Mouse (Mus musculus): ENCODE measurements around the gene Padi6.

Gene Padi6

GRCm38 (mm10) chr4:140750328-140750727 is 7.9 kb upstream of the Padi6 start:
- DNase-seq (ENCODE audit: inconsistent ontology term): no peak

DNA sequence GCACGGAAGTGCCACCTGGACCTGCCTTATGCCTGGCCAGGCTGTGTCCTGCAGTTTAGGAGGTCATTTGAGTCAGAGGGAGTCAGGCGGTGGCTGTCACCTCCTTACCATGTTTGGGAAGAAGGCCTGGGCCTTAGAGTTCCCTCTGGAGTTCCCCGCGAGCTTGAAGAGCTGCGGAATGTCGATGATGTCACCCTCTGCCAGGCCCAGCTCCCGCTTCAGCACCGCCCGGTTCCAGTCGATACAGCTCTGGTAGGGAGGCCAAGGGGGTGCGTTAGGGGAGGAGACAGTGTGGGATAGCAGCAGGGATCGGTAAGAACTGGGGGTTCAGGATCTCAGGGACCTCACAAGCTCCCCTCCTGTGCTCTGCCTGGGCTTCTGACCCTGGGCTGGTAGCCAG is 5.5 kb upstream of the Padi6 start:
- DNase-seq (ENCODE audit: inconsistent ontology term): peak; percentile 54

DNA sequence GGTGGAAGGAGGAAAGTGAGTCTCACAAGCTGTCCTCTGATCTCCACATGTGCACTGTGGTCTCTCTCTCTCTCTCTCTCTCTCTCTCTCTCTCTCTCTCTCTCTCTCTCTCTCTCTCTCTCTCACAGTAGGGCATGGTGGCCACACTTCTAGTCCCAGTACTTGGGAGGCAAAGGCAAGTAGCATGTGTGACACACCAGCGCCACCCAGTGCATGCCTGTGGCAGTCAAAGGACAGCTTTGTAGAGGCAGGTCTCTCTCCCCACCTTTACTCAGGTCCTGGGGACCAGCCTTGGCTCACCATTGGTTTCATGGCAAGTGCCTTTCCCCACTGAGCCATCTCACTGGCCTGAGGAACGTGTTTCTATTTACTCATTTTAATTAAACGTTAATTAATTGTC is 2.2 kb upstream of the Padi6 start:
- DNase-seq (ENCODE audit: inconsistent ontology term): no peak

GRCm38 (mm10) chr4:140743086-140743485 is 643 bp upstream of the Padi6 start:
- no peak for DNase-seq (ENCODE audit: inconsistent ontology term)

- no peak for DNase-seq (ENCODE audit: inconsistent ontology term)
Measured at GRCm38 (mm10) chr4:140741401-140741800, 1.0 kb downstream of the Padi6 start.

DNA sequence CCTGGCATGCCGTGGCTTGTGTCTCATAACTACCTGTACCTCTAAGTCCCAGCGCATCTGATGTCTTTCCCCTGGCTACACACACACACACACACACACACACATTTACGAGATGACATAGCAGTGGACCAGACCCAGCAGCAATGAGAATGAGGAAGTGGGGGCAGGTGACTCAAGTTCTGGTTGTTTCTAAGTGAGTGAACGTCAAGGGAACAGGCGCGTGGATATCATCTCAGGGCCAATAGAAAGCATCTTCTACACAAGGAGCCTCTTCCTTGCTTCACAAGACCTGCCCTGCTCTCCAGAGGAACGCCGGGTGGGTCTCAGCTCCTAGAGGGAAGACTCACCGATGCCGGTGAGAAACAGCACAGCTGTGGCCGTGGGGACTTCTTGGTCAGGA is 1.8 kb downstream of the Padi6 start:
- DNase-seq (ENCODE audit: inconsistent ontology term): no peak

DNA sequence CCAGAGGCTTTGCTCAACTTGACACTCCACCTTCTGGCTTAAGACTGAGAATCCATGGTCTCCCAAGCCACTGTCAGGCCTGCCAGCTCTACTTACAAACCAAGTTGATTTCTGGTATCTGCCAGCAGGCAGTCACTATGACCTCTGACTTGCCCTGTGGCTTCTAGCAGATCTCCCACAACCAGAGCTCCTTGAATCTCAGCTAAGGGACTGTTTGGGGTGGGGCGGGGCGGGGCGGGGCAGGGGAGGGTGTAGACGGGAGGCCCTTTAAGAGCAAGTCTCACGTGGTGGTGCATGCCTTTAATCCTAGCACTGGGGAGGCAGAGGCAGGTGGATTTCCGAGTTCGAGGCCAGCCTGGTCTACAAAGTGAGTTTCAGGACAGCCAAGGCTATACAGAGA is 9.6 kb downstream of the Padi6 start:
- DNase-seq (ENCODE audit: inconsistent ontology term): no peak

GRCm38 (mm10) chr4:140731654-140732053 is 10.8 kb downstream of the Padi6 start:
- no peak for DNase-seq (ENCODE audit: inconsistent ontology term)

GRCm38 (mm10) chr4:140726907-140727306 is 15.5 kb downstream of the Padi6 start:
- DNase-seq (ENCODE audit: inconsistent ontology term): no peak

- DNase-seq (ENCODE audit: inconsistent ontology term): no peak
Measured at GRCm38 (mm10) chr4:140724739-140725138, 17.7 kb downstream of the Padi6 start.

DNA sequence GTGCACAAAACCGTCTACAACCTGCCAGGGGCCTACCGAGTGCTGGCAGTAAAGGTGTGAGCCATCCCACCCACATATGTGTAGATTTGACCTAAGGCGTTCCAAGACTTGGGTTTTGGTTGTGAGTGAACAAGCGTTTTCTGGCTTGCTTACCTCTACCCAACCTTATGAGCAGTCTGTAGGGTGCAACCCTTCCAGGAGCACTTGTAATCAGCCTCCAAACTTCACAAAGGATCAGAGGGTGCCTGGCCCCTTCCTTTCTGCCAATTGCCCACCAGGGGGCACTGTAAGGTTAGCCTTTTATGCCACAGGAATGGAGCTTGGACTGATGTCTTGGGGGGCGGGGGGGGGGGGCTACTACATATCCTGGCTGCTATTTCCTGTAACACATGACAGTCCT is 18.6 kb downstream of the Padi6 start:
- peak; percentile 42 for DNase-seq (ENCODE audit: inconsistent ontology term)

- no peak for DNase-seq (ENCODE audit: inconsistent ontology term)
Measured at GRCm38 (mm10) chr4:140723192-140723591, 19.3 kb downstream of the Padi6 start.

DNA sequence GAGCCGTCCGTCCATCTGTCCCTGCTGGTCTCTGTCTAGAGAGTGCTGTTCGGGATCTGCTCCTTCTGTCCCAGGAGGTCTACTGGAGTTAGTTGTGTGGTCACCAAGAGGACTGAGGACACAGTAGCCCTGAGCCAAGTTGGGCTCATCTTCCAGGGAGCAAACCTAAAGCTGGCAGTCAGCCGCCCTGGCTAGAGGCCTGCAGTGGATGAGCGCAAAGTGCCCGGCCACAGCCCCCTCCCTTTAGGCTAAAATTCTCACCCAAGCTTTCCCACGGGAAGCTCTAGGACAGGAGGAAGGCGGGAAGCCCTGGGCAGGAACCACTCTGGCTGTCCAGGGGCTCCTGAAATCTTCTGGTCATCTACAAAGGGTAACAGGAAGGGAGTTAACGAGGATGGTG is 19.7 kb downstream of the Padi6 start:
- DNase-seq (ENCODE audit: inconsistent ontology term): peak; percentile 18

- DNase-seq (ENCODE audit: inconsistent ontology term): no peak
Measured at GRCm38 (mm10) chr4:140721968-140722490, 20.4 kb downstream of the Padi6 start.

- DNase-seq (ENCODE audit: inconsistent ontology term): no peak
Measured at GRCm38 (mm10) chr4:140720091-140720490, 22.4 kb downstream of the Padi6 start.

DNA sequence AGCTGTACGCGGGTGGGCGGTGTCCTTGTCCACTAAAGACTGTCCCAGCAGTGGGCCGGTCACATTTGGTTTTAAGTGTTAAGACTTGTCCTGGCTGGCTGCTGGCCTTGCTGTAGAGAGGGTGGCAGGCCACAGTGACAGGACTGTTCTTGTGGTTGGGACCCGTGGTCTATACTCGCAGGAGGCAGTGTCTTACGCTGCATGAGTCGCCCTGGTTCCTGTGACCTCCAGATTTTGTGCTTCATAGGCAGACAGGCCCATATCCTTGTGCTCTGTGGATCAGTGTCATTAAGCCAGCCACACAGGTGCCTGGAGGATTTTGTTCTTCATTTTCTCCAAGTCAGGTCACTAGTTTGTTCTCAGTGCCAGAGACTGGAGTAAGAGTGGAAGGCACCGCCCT is 24.0 kb downstream of the Padi6 start:
- no peak for DNase-seq (ENCODE audit: inconsistent ontology term)

DNA sequence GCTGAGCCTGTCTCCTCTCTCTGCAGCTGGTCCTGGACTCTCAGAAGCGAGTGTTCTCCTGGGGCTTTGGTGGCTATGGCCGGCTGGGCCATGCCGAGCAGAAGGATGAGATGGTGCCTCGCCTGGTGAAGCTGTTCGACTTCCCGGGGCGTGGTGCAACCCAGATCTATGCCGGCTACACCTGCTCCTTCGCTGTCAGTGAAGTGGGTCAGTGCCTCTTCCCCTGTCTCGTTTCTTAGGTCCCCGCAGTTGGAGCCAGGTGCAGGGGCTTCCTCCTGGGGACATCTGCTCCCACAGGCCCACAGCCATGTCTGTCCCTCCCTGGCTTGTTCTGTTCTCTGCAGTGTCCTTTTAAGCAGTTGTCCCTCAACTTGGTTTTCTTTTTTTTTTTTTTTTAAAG is 25.4 kb downstream of the Padi6 start:
- no peak for DNase-seq (ENCODE audit: inconsistent ontology term)

GRCm38 (mm10) chr4:140714586-140714985 is 27.9 kb downstream of the Padi6 start:
- DNase-seq (ENCODE audit: inconsistent ontology term): no peak

DNA sequence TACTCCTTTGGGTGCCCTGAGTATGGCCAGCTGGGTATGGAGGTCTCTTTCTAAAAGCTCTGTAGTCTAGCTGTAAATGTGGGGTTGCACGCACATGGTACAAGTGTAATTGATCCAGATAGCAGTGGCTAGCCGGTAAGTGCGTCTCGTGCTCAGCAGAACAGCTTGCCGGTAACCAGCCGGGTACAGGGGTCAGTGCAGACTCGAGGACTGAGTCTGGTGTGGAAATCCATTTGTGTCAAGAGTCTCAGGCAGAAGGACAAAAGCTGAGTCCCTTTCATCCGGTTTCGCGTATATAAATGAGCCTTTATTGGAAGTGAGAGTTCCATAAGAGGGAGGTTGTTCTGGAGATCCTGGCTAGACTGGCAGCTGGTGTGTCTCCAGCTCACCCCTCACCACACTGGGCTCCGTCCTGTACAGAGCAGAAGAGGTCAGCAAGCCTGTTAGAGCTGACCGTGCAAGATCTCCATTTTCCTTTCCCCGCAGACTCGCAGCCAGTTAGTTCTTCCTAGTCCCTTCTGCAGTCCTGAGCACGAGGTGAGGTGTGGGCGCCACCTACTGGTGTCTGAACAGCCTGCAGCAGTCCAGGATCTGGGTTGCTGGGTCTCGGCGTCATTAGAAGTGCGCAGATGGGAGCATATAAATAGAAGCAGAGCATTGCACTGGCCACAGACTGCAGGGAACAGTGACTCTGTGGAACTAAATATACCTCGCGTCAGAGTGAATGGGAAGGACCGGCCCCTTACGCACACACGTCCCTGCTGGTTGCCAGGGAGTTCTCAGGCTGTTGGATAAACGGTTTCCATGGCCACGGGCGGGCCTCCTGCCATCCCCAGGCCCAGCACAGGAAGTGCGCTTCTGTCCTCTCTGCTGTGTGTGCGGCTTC is 28.7 kb downstream of the Padi6 start:
- DNase-seq (ENCODE audit: inconsistent ontology term): peak; percentile 96

GRCm38 (mm10) chr4:140711360-140711759 is 31.1 kb downstream of the Padi6 start:
- peak; percentile 23 for DNase-seq (ENCODE audit: inconsistent ontology term)

DNA sequence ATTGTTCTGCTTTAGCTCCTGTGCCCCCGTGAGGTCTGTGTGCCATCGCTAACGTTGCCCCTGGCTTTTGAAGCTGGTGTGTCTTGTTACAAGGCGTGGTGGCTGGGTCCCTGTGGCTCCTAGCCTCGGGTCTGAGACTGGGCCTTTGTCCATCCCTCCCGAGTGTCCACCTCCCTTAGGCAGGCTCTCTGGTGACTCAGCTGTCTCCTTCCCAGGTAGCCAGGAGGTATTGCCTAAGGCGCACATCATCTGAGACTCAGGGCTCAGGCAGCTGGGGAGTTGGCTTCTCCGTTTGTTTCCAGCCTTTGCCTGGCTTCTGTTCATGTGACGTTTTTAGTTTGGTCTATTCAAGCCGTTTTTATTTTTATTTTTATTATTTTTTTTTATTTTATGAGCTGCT is 31.7 kb downstream of the Padi6 start:
- DNase-seq (ENCODE audit: inconsistent ontology term): no peak

DNA sequence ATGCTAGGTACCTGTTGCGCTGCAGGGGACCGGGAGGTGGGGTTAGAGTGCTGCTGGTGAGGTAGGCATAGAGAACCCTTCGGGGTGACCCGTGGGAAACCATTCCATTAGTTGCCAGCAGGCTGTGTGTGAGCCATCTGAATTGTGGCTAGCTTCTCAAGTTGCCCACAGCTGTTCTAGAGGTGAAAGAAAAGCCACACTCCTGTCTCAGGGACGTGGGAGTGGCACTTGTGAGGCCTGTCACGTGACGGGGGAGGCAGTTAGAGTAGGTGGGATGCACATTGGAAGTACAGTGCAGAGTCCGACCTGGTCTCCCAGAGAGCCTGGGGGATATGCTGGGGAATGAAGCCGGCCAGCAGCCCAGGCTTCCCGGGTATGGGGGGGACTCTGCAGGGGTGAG is 32.8 kb downstream of the Padi6 start:
- DNase-seq (ENCODE audit: inconsistent ontology term): no peak

DNA sequence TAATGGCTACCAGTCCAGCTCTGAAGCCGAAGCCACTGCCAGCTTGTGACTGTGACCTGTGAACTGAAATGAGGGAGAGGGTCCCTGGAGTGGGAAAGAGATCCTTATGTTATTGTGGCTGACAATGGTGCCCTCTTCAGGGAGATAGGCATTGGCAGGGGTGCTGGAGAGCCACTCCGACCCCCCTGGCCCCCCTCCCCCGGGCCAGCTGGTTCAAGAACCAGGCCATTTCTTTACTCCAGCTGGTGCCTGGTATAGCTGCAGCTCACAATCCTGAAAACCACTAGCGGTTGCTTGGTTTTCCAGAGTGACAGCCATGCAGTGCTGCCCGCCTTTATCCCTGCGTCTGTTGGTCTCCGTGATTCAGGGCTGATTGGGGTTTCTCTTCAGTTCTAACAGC is 33.3 kb downstream of the Padi6 start:
- DNase-seq (ENCODE audit: inconsistent ontology term): no peak
